Mouse (Mus musculus) CH12F3 (cell line): ENCODE measurements around the gene Rela.
"Not testable (repeated sequence)": the region's sequence is repeated elsewhere in the genome, so short reads cannot be mapped to it uniquely, and the experiment has no call there.

Experiments used
- in situ Hi-C: fragments of 300-500 bp; cut with MboI; formaldehyde crosslinking; loops from 2 replicates; pipeline ENCODE4 v1.14.3; 2020; ENCODE audit warnings: low sequenced_read_pairs

Rela gene

DNA sequence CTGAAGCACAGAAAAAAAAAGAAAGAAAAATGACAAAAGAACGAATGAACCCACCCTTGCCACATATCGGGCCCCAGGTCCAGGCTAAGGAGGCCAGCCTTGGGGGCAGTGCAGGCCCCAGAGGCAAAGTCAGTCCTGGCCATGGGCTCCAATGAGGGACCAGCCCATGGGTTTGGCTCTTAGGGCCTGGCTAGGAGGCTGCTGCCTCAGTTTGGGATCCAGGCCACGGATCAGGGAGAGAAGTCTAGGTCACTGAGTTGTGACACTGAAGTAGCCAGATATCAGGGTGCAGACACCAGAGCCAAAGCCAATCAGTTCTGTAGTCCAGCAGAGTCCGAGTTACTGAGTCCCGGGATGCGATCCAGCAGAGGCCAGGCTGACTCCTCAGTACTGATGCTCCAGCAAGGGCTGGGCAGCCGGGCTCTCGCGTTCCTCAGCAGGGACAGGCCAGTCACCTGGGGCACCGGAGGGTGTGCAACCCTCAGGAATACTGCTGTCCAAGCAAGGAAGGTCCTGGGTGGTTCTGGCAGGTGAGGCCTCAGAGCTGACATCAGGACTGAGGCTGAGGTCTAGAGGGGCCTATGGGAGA, 27.5 kb downstream of the Rela start:
- in situ Hi-C loops, result no loop called here

DNA sequence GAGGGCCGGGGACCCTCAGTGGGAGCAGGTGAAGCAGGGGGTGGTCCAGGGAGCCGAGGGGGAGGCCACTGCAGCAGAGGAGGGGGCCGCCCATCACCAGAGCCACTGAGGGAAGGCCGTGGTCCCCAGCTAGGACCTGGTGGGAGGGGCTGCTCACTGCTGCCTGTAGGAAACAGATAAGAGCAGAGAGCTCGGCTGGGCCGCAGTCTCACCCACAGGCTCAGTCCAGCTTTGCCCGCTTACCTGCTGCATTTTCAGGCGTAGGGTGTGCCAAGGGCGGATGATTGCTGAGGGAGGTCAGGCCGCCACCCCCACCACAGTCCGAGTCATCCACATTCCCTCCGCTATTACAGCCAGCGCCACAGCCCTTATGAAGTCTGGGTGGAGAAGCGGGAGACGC, 28.2 kb downstream of the Rela start:
- in situ Hi-C loops, result no loop called here

DNA sequence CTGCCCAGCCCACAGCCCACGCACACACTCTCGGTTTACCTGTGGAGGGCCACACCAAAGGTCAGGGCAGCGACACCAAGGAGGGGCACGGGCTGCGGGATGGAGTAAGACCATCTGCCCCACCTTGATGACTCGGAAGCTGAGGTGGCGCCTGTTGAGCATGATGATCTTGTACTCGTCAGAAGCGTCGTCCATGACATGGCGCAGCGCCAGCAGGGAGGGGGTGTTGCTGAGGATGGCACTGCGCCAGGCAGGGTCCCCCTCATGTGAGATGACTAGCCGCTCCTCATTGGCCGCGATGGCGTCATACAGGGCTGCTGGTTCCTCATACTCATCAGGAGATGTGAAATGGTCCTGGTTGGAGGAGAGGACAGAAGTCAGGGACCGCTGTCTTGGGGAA, 29.1 kb downstream of the Rela start:
- in situ Hi-C loops, result no loop called here

DNA sequence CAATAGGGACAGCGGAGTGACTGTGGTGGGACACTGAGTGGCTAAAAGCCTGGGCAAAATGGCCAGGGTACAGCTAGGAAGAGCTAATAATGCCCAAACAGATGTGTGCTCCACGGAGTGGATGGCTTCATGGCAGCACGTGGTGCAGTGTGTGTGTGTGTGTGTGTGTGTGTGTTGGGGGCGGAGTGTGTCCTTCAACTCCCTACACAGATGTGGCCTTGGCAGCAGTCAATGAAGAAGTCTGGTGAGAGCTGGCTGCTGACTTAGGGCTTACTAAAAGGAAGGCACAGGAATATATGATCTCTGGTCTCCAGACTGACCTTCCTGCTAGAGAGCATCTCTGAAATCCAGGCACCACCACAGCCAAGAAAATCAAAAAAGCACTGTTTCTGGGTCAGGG, 31.1 kb downstream of the Rela start:
- in situ Hi-C loops, result no loop called here

DNA sequence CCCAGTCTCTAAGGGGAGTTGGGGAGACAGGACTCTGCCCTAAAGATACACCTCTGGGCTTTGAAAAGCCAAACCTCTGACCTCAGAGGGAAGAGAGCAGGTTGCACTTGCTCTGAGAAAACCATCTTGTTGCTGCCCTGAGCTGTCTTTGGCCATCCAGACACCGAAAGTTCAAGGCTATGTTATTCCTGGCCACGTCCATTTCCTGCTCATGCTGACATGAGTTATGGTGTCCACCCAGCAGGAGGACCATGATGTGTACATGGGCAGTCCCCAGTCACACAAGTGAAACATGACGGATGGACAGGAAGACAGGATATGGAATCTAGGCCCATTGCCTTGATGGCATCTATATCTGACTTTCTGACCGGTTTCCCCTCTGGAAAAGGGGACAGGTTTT, 43.1 kb downstream of the Rela start:
- in situ Hi-C loops, result no loop called here

DNA sequence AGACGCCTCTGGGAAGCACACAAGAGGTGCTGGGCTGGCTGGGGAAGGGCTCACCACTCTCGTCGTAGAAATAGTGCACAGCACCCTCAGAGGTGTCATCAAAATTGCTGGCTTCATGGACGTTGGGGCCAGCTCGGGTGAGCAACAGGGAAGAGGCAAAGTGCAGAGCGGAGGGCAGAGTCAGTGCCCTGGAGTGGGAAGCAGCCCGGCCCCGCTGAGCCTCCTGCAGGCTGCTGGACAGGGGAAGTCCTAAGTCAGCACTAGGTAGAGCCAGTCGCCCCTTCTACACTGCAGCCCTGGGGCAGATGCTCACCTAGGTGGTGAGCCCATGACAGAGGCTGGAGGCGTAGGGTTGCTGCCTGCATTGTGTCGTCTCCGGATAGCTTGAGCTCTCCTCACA, 47.0 kb downstream of the Rela start:
- in situ Hi-C loops, result no loop called here

DNA sequence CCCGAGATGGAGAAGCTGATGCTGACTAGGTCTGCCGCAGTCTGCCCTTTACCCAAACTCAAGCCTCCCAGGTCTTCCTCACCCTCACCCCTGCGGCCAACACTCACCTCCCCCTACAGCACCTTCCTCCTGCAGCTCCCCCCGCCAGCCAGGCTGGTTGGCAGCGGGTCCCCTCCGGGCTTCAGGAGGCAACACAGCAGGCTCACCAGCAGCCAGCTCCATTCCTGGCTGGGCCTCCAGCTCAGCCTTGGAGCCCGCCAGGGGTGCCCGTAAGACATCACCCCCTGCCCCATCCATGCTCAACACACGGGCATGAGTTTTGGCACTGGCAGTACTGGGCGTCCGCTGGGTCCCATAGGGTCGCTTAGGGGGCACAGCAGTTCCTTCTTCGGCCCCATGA, 47.7 kb downstream of the Rela start:
- in situ Hi-C loops, result no loop called here

DNA sequence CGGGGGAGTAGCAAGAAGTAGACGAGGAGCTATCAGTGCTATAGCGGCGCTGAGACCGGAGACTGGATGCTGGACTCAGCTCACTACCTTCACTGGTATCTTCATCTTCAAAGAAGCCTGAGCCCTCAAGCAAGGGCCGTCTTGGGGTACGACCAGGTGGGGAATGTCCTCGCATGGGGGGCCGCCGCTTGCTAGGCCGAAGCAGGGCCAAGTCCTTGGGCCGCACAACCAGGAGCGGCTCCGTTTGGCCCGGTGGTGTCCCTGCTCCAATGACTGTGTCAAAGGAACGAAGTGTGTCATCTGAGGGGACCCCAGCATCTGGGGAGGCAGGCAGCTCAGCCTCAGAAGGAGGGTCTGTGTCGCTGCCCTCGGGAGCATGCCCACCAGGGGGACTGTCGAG, 48.1 kb downstream of the Rela start:
- in situ Hi-C loops, result no loop called here

DNA sequence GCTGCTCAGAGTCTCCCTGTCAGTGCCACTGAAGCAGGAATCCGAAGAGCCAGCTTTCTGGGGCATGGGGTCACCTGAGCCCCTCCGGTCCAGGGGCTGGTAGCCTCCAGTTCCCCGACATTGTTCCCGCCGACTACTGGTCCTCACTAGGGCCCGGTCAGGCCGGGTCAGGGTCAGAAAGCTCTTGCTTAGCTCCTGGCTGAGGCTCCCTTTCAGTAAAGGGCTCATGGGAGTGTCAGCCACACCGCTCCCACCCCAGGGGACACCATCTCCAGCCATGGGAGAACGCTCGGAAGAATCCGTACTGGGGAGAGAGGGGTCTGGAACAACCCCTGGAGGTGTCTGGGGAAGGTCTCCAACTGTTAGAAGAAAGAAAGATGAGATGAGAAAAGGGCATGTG, 48.6 kb downstream of the Rela start:
- in situ Hi-C loops, result no loop called here

DNA sequence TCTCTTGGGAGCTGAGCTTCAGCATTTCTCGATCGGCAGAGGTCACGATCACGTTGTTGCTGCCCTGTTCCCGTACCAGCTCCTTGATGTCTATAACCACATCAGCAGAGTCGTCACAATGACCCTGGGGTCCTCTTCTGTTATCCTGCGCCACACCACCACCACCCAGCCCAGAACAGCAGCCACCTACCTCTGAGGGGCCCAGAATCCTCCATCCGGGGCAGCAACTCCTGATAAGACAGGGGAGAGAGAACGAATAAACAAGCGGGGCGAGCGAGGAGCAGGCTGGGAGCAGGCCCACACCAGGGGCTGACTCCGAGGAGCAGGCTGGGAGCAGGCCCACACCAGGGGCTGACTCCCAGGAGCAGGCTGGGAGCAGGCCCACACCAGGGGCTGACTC, 49.2 kb downstream of the Rela start:
- in situ Hi-C loops, result no loop called here

DNA sequence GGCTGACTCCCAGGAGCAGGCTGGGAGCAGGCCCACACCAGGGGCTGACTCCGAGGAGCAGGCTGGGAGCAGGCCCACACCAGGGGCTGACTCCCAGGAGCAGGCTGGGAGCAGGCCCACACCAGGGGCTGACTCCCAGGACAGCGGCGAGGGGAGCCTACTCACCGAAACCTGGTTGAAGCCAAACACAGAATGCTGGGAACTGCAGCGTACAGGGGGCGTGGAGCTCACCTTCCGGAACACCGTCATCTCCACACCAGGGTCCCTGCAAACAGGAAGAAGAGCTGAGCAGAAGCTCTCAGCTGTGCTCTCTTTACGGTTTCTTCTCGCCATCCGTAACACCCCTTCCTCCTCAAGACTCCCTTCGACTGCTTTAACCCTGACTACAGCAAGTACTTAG, 49.7 kb downstream of the Rela start:
- in situ Hi-C loops, result not testable (repeated sequence)

DNA sequence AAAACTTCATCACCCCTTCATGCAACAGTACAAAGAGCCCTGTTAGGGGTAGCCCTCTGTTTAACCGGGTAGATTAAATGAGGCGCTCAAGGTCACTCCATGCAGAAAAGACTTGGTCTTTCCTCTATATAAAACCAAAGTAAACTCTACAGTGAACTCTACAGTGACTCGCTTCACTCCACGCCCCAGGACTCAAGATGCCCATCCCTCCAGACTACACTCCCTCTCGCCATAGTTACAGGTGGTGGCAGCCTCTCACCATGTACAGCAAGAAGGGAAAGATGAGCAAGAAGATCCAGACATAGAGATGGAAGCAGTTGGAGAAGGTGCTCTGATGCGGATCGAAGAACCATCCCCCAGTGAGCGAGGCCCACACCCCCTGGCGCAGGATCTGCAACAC, 50.5 kb downstream of the Rela start:
- in situ Hi-C loops, result no loop called here

DNA sequence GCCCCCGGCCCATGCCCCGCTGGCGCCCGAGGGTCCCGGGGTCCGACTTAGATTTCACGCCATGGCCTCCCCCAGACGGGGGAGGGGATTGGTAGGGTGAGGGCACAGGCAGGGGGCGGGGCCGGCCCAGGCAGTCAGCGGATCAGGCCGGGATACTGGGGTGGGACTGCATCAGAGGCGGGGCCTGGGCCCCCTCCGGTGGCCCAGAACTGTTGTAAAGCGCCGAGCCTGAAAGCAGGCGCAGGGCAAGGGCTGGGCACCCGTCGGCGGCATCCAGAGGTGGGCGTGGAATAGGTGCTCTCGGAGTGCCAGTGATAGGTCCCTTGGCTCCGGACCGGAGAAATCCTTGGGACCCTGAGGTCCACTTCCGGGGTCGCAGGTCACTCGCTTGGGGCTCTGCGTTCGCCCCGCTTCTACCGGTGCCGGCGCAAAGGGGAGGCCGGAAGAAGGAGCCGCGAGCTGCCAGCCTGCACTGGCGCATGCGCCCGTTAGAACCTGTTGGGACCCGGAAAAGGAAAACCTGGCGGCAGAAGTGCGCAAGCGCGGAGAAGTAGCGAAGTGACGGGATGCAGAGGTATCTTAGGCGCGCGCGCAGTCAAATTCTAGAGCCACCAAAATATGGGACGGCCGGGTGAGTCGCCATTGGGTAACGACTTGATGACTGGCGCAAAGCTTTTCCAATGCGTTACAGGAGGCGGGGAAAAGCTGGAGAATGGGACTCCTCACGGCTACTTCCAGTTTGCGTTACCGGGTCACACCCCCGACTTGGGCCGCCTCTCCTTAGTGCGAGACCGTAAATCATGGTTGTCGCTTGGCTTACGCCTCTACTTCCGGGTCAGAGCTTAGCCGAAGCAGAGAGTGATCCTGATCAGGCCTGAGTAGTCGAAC, 51.2 kb downstream of the Rela start, which contains the start of the genes Map3k11 and Pcnx3:
Gene Map3k11, plus strand, starts transcription at position 543 of the 888 bp plus-strand sequence.
Gene Pcnx3, minus strand, starts transcription at position 709 of the 888 bp plus-strand sequence.
- in situ Hi-C loops, result no loop called here

DNA sequence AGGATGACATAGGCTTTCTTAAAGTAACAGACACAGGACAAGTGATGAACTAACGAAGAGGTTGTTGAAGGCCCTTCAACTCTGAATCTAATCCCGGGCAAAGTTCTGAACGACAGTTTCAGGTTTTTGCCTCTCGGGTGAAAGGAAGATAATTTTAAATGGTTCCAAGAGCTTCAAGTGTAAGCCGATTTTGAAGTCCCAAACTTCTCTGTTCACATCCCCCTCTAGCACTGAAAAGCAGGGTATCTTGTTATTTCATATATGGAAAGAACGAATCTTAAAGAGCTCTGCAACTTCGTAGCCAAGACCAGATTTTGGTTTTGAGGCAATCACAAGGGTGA, 51.8 kb downstream of the Rela start:
- in situ Hi-C loops, result no loop called here

DNA sequence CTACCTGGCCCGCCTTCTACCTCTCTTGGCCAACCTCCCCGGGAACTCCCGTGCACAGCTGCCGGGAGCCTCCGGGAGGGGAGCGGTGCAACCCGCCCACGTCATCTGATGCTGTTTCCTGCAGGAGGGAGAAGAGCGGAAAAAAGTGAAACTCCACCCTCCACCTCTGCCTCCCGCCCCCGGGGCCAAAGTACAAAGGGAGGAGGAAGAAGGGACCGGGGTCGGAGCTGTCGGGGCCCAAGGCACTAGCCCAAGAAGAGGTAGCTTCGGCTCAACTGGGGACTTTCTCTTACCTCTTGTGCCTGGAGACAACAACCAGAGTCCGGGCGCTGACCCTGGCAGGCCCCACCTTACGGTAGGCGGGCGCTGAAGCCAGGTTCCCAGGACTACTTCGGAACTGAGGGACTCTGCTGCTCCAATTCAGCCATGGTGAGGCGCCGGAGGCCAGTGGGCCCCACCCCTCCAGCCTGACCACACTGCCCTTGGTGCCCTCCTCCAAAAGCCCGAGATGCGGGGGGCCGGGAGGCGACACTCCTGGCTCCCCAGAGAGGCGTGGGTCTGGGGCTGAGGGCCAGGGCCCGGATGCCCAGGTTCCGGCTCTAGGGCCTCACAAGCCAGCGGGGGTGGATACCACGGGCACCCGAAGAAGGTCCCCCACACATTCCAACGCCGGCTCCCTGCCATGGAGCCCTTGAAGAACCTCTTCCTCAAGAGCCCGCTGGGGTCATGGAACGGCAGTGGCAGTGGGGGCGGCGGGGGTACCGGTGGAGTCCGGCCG, 52.5 kb downstream of the Rela start:
- in situ Hi-C loops, result no loop called here

DNA sequence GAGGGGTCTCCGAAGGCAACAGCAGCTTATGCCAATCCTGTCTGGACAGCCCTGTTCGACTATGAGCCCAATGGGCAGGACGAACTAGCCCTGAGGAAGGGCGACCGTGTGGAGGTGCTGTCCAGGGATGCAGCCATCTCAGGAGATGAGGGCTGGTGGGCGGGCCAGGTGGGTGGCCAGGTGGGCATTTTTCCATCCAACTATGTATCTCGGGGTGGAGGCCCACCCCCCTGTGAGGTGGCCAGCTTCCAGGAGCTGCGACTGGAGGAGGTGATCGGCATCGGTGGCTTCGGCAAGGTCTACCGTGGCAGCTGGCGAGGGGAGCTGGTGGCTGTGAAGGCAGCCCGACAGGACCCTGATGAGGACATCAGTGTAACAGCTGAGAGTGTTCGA, 53.1 kb downstream of the Rela start:
- in situ Hi-C loops, result no loop called here

DNA sequence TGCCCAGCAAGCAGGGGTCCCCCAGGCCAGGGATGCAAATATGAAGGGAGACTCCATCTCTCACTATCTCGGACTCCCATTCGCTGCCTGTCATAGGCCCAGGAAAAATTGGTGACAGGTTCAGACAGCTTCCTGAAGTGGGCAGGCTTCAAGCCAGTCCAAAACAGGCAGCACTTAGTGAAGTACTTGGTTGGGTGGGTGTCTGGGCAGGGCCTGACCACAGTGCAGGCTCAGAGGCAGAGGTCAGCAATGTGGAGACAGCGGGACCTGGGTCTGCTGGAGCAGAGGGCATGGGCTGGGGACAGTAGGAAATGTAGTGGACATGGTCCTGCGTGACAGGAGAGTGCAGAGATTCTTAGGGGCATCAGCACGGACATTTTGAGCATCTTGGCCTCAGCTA, 54.3 kb downstream of the Rela start:
- in situ Hi-C loops, result no loop called here

DNA sequence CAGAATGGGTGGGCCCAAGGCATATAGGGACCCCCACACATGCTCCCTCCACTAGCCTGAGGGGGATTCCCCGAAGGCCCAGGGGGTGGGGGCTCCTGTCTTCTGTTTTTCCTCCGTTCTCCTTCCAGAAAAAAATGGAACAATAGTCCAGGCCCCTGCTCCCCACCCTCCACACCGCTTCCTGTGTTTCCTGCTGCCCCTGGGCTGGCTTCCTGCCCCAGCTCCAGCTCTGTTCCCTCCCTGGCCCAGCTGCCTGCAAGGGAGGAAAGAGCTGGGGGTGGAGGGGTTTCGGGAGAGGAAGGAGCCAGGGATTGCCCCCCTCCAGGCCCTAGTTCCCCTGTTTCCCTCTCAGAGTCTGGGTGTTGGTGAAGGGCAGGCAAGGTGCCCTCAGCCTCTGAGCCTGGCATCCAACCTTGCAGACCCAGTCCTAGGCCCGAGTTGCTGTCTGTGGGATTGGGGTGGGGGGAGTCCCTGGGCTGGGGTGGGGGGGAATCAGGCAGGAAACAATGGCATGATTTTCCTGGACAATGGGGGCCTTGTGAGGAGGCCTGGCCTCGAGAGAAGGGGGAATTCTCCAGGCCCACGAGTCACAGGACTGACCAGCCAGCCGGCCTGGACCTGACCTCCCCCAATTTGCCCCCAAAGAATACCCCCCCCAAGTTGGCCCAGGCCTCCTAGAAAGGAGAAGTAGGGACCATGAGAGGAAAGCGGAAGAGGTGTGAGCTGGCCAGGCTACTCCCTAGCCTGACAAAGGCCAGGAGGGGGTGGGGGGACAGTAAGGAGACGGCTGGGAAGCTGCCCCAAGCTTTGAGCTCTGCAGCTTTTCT, 55.0 kb downstream of the Rela start:
- in situ Hi-C loops, result no loop called here

DNA sequence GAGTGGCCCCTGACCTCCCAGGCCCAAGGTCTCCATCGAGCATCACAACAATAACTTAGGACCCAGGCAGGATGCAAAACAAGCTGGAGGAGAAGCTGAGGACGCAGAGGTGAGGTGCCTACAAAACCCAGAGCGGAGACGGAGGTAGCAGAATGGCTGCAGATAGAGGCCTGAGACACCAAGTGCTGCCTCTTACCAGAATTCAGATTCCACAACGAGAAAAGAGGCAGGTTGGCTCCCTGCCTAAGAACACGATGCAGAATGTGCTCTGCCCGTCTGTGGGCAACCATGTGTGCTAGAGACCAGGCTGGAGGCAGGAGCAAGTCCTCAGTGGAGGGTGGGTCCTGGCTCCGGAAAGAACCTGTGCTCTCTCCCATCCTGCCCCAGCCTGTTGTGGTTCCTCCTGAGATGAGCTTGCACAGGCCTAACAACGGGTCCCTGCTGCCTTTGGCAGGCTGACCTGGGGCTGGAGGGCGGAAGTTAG, 55.7 kb downstream of the Rela start:
- in situ Hi-C loops, result no loop called here

DNA sequence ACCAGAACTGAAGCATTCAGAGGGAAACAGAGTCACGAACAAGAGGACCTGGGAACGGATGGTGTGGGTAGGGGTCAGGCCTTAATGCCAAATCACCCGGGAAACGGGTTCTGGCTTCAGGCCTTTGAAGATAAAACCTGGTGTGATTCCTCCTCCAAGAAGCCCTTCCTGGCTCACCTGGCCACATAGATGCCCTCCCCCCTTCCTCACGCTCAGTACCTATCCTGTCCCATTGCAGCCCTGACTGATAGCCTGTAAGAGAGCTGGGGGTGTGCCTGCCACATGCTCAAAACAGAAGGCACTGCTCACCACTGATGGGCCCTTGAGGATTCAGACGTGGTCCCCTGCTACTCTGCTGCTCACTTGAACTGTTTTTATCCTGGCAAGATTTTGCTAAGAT, 56.5 kb downstream of the Rela start:
- in situ Hi-C loops, result no loop called here
